21 mouse cellular contexts compared by ENCODE assay signal in the genomic region with DNA sequence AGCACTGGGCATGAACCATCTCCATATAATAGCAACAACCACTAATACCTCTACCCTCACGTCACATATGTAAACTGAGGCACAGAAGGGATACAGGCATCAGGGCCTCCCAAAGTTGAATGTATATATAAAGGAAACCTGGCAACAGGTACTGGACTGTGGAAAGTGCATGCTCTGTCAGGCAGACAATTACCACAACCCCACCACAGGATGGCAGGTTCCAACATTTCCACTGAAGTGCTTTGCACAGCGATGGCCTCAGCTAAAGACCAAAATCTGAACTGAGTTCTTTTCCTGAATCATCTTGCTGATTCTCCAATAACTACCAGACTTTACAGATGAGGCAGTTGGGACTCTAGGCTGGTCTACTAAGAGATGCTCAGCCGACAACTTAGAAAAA.
"Had no signal": no experiment of that assay in that cellular context is flagged by ENCODE, and none has a peak within 500 bp of the region (broad histone marks: within the 10 kb centered on the region; RNA-seq: fewer than 3 reads in every experiment).

No protein-coding gene starts in this region.

- H3K4me1 ChIP-seq: neural tube, embryonic 15.5 days had no signal

- H3K27me3 ChIP-seq: lung, embryonic 15.5 days; neural tube, embryonic 12.5 days; neural tube, embryonic 15.5 days had no signal

- ATAC-seq: intestine, embryonic 16.5 days had no signal

- H3K9ac ChIP-seq: liver, embryonic 14.5 days; lung, embryonic 15.5 days; neural tube, embryonic 12.5 days; neural tube, embryonic 15.5 days had no signal

- H3K4me2 ChIP-seq: lung, embryonic 15.5 days; midbrain, embryonic 11.5 days; neural tube, embryonic 12.5 days; neural tube, embryonic 15.5 days had no signal

- DNase-seq: kidney, adult 18-20 months; kidney, adult 9 months; kidney, postnatal 25 days; layer of hippocampus, adult 9-11 months; lung, adult 18-20 months; lung, postnatal 10 days; lung, postnatal 36 days; midbrain, embryonic 14.5 days; right cerebral cortex, adult 18-20 months; right cerebral cortex, postnatal 14 days; right cerebral cortex, postnatal 4 days; thymus, adult 18-20 months; thymus, postnatal 25 days had no signal

- H3K36me3 ChIP-seq: lung, embryonic 15.5 days; neural tube, embryonic 12.5 days; neural tube, embryonic 15.5 days had no signal

- H3K4me3 ChIP-seq: layer of hippocampus, adult 2 months; lung, embryonic 15.5 days; neural tube, embryonic 12.5 days; neural tube, embryonic 15.5 days had no signal

- H3K27ac ChIP-seq: kidney, postnatal 0 days; layer of hippocampus, adult 2 months; liver, embryonic 14.5 days; lung, embryonic 15.5 days; neural tube, embryonic 12.5 days; neural tube, embryonic 15.5 days had no signal

- H3K9me3 ChIP-seq: lung, embryonic 15.5 days; neural tube, embryonic 12.5 days; neural tube, embryonic 15.5 days had no signal
